Mouse (Mus musculus): ENCODE results near the gene Eif4g2.

Eif4g2 gene

DNA sequence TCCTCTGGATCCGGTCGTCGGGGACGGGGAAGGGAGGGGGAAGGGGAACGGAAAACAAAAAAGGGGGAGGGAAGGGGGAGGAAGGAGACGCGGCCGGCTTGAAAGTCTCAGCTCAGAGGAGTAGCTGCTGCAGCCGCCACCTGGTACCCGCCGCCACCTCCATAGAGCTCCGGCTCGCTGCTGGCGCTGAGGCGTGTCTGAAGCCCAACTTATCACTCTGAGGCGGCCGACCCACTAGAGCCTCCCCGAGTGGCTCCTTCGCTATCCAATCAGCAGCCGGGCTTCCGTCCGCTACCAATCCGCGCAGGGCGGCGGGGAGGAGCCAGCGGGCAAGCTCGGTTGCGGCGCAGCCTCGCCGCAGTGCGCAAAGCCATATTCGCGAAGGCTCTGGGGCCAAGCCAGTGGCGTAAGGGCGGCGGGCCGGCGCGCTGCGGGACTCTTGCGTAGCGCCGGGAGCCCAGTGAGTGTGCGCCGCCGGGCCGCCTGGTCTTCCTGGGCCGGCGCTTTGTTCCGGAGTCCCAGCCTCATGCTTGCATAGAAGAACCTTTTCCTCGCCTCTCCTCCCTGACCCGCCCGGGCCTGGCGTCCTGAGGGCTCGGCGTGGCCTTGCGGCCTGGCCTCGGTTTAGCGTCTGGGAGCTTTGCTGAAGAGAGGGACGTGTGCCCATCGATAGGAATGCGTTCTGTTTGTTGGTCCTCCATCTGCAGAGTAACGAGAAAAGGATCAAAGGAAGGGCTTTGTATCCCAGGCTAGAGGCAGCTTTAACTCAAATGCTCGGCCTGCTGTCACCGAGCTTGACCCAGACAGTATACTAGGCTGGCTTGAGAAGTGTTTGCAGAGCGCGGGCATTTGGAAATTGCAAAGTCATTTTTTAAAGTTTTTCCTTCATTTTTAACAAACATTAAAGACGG lies at the start of gene Eif4g2:
Eif4g2 (minus strand) TSS at position 209 of the 911 bp plus-strand sequence.
- peak; percentile 99 for DNase-seq

DNA sequence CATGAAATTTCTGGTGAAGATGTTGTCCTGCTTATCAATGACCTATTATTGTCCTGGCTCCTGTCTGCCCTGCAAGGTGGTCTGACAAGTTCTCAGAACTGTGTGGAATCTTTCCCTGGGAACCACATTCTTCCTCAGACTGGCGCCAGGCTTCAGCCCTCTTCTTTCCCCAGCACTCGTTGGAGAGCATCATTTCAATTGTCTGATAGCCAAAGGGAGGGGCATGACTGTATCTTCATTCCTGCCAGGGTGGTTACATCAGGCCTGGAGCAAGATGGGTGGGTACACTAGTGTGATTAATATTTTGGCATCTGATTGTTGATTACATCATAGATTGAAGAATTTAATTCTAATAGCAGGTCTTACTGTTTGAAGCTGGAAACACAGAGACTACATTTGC lies 49.8 kb upstream of the Eif4g2 start:
- no peak for DNase-seq

DNA sequence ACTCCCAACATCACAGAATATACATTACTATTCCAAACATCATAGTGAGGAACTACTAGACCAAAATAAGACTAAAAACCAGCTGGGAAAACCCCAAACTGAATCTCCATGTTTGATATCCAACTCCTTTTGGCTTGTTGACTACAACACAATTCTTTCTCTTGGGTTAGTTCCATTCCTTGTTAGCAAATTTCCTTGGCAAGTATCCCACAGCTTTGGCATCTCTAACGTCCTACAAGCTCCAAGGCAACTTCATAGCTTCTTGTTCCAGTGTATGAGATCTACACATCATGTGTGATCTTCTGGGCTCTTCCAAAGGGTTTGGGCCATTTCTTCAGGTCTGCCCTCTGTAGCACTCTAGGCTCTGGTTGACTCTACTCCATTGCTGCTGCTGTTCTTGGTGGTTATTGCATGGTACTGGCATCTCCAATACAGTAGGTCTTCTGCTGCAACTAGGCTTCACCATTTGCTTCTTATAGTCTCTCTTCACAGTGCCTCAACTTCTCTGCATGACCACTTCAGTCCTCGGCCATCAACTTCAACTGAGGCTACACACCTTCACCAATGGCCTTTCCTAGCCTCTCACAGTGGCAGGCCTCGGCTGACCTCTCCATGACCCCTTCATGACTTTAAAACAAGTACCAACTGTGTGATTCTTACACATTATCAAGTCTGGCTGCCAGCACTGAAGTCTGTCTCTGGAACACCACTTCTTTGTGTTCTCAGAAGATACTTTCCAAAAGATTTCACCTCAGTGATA lies 44.0 kb upstream of the Eif4g2 start:
- no peak for DNase-seq

DNA sequence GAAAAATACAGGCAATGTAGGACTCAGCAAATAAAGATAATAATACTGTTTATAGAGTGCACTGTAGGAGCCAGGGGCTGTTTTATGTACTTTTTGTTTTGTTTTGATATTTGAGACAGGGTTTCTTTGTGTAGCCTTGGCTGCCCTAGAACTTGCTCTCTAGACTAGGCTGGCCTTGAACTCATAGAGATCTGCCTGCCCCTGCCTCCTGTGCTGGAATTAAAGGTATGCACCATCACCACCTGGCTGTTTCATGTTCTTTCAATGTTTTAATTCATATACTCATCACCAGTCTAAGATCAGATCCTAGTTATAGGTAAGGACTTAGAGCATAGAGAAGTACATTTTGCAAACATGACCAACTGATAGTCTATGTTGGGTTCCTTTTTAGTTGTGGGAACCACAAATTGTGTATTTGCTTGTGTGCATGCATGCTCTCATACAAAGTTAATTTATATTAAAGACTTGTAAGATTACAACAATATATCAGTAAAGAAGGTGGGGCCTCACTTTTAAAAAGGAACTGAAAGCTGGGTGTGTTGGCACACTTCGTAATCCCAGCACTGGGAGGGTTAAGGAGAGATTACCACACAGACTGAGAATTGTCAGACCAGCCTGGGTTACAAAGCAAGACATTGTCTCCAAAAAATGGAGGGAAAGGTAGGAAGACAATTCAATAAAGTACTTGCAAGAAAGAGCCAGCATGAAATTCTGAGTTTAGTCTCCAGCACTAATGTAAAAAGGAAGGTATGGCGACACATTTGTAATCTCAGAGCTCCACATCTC lies 41.1 kb upstream of the Eif4g2 start:
- peak; percentile 31 for DNase-seq

- peak; percentile 98 for DNase-seq
Measured at GRCm38 (mm10) chr7:111122531-111123130, 39.8 kb upstream of the Eif4g2 start.

DNA sequence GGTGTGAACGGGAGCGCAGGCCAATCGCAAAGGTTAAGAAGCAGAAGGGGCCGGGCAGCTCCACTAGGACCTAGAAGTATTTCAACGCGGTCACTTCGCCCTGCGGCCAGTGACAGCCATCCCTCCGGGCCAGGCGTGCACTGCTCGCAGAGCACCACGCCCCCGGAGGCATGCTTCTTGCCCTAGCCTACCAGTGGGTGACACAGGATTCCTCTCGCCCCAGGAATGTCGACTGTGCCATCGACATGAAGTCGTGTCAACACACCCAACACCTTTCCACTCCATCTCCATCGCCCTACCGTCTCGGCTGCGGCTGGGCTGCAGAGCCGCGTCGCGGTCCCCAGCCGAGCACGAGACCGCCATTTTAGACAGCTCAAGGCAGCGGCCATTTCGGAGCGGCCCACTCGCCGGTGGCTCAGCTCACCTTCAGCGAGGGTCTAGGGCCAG lies 39.3 kb upstream of the Eif4g2 start:
- DNase-seq, result peak; percentile 76

- peak; percentile 28 for DNase-seq
Measured at GRCm38 (mm10) chr7:111121522-111121921, 38.7 kb upstream of the Eif4g2 start.

- no peak for DNase-seq
Measured at GRCm38 (mm10) chr7:111109561-111109960, 26.7 kb upstream of the Eif4g2 start.

GRCm38 (mm10) chr7:111109161-111109560 lies 26.3 kb upstream of the Eif4g2 start:
- DNase-seq, result no peak

DNA sequence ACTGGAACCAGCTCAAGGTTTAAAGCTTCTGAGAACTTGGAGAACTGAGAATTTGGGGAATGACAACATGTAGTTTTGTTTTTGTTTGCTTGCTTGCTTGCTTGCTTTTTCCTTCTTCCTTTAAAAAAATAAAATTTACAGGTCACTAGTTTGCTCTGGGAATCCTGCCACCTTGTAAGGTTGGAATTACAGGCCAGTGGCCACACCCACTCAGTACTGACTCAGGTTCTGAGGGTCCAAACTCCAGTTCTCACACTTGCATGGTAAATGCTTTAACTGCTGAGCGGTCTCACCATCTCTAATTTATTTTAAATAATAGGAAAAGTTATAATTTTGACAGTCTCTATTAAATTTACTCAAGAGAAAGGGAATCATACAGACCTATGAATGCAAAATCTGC lies 15.4 kb upstream of the Eif4g2 start:
- DNase-seq, result no peak

DNA sequence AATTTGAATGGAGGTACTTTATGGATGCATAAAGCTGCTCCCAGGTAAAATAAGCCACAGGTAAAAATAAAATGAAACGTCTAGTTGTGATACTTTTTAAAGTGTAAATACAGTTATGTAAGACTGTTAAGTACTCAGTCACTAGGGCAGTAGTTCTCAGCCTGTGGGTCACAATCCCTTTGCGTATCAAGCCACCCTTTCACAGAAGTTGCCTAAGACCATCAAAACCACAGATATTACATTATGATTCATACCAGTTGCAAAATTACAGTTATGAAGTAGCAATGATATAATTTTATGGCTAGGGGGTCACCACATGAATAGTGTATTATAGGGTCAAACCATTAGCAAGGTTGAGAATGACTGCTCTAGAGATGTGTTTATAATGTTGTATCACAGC lies 12.3 kb upstream of the Eif4g2 start:
- no peak for DNase-seq

DNA sequence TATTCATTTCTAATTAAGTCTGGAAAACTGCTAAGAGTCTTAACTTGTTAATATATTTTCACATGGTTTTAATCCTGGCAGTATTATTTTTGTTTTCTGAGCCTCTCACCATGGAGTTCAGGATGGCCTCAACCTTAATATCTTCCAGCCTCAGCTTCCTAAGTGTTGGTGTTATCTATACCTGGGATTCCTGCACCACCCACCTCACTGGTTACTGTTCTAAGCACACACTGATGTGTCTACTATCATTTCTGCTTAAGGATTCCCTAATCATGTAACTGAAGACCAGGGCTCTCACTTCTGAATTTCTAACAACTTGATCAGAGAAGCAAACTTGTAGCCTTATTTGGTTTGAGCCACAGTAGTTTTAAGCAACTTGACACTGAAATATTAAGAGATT lies 2.3 kb upstream of the Eif4g2 start:
- DNase-seq, result no peak

GRCm38 (mm10) chr7:111084443-111084842 lies 1.6 kb upstream of the Eif4g2 start:
- DNase-seq, result no peak

DNA sequence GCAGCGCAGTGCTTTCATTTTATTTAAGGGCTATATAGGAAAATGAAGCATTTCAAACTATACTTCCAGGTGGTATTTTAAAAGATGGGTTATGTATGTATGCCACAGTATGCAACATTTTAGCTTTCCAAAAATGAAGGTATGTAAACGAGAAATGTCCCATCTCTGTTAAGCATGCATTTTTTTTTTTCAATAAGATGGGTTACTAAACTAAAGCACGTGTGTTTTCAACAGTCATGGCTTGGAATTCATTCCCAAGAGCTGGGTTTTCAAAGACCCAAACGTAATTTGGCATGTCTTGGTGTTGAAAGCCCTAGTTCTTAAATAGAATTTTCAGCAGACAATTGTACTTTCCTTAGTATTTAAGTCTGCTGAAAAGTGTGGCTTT lies 897 bp upstream of the Eif4g2 start:
- DNase-seq, result no peak

DNA sequence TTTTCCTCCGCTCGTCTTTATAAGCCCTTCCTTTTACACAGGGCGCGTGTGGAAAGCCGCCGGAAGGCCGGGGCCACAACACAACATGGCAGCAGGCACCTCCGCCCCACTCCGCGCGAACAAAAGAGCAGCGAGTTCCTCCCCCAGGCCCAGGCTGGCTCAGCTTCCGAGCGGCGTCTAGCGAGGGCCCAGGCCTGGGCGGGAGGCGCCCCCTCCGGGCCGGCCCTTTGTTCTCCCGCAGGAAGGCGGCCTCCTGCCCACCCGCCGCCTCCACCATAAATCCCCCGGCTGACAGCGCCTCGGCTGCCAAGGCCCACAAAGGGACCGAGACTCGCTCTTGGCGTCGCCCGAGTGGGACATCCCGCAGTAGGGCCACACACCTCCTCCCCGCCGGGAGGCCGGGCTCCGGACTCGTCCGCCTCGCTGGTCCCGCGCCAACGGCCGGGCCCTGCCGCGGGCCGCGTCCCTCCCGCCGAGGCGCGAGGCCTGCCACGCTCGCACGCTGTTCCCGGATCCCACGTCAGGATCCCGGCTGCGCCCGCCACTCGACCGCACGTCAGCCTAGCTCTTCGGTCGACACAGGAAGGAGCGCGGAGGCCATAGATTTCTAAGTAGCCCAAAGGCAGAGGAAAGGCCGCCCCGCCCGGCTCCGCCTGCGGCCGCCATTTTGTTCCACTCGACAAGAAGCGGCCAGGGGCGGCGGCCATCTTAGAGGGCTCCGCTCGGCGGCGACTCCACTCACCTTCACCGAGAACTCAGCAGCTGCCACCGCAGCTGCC lies 598 bp downstream of the Eif4g2 start:
- peak; percentile 88 for DNase-seq

DNA sequence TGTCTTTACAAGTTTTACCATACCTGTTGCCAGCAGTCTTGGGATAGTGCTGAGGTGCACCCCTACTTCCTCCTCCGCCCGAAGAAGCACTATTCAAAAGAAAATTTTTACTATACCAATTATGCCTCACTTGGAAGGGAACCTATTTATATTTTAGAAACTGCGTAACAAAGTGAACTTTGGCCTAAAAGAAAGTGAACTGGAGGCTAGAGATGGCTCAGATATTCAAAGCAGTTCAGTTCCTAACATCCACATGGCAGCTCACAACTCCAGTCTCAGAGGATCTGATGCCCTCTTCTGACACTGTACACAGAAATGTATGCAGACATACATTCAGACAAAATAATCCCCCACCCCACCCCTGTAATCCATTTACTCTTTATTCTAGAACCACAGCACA lies 2.0 kb downstream of the Eif4g2 start:
- no peak for DNase-seq

DNA sequence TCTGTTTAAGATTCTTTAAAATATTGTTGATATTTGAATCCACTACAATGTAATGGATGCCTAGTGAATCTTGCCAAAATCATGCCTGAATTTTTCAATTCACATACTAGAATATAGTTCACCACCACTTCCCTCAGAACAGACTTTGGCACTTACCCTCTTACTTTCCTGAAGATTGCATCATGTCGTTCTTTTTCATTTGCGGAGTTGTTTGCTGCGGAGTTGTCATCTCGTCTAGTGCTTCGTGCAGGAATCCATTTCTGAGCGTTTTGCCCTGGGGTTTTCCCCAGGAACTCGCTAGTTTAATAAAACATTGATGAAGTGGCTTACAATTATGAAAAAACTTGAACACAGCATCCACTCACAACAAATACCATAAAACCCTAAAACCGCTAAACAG lies 2.8 kb downstream of the Eif4g2 start:
- no peak for DNase-seq

DNA sequence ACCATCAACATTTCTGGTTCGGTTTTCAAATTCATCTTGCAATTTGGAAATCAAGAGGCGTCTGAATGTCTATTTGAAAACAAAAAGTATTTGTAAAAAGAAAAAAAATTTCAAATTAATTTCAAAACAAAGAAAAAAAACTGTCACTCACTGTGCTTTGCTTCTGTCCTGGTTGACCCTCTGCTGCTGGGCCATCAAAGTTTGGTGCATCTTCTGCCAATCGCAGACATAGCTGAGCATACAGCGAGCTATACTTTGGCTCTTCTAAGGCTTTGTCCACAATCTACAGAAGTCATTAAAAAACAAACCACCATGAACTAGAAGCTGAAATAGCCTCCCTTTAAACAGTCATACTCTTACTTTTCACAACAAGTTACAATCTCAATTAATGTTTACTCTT lies 4.6 kb downstream of the Eif4g2 start:
- no peak for DNase-seq

GRCm38 (mm10) chr7:111075288-111075687 lies 7.5 kb downstream of the Eif4g2 start:
- no peak for DNase-seq

GRCm38 (mm10) chr7:111072410-111072809 lies 10.4 kb downstream of the Eif4g2 start:
- no peak for DNase-seq

DNA sequence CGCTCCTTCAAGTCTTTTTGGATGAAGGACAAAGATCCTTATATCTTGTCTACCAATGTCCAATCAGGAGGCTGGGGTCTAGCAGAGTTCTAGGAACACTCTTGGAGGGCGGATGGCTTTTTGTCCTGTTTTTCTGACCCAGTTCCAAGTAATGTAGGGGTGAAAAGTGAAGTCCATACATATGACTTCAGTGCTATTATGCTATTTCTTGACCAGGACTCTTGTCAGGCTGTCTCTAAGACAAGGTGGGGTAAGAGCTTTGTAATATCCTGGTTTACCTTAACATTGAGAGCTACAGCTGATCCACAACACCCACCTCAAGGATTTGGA lies 12.7 kb downstream of the Eif4g2 start:
- DNase-seq, result no peak
